Mouse (Mus musculus) megakaryocyte-erythroid progenitor cell, adult 5 weeks (primary cell): ENCODE measurements around the gene Pip4k2c. TPM values are rescaled to one million over a fixed set of nuclear protein-coding genes. Genes with fewer than 3 reads are reported as not detected.

Experiments used
- polyA plus RNA-seq: library from polyadenylated mRNA; stranded (reverse); fragments of >175 nt; gene quantifications from 2 replicates; pipeline ENCODE4 v1.2.3, GENCODE M21; 2012

The Pip4k2c gene
- 26.5 and 27.1 TPM in 2 replicates for polyA plus RNA-seq

DNA sequence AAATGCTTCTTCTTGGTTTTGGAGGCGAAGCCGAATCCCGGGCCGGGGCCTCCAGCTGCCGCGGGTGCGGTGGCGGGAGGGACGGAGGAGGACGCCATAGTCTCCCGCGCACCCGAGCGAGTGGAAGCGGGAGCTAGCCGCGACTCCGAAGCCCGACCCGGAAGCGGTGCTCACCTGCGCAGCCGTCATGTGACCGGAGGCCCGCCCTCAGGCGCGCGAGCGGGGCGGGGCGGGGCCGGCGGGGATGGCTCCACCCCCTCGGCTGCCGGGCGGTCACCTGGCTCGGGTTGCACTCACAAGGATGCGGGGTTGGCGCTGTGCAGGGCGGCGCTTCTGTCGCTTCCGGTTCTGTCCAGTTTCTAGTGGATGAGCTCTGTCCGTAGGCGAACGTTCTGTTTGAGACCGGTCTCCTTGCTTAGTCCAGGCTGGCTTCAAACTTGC lies at the start of gene Pip4k2c:
Gene Pip4k2c (minus strand): TSS at position 172 of the 441 bp plus-strand sequence.

GRCm38 (mm10) chr10:127195328-127196129 lies 15.9 kb downstream of the Pip4k2c start, which contains the start of gene Dtx3:
Gene Dtx3 (minus strand): TSS chr10:127195728.

DNA sequence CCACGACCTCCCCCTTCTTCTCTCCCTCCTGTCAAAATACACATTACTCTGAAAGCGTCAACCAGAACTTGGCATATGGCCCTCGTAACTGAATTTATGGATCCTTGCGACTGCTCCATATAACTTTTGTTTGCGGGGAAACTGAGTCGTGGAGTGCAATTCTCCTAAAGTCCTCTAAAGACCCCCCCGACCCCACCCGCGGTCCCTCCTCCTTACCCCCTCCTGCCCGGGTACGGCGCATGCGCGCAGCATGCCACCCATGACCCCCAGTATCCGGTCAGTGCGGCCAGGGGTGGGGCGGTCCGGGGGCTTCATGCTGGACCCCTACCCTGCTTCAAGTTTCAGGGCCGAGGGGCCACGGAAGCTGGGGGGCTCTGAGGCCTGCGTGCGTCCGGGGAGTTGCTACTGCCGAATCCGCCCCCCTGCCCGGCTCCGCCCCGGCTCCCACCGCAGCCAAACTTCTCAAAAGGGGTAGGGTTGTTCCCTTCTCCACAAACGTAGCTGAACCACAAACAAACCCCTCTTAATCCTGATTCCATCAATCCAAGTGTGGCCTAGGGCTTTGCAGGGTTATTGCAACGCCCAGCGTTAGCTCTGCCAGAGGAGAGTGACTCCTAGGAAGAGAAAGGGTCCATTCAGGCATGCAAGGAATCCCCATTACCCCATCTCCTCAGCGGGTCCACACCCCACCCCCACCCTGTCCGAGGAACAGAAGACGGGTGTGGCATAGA lies 21.6 kb downstream of the Pip4k2c start, which contains the start of gene Arhgef25:
Gene Arhgef25 (minus strand): TSS at position 433 of the 731 bp plus-strand sequence.

GRCm38 (mm10) chr10:127179871-127180694 lies 31.3 kb downstream of the Pip4k2c start, which contains the start of gene Slc26a10:
Gene Slc26a10 (minus strand): TSS chr10:127180645.

GRCm38 (mm10) chr10:127164631-127165353 lies 46.6 kb downstream of the Pip4k2c start, which contains the start of gene B4galnt1:
Gene B4galnt1 (plus strand): TSS chr10:127165225.

Other genes with a start within 250 kb of the Pip4k2c start
- 266 and 273 TPM in 2 replicates for gene Ctdsp2, start 232.9 kb downstream of the Pip4k2c start, polyA plus RNA-seq
- gene Avil, start 210.9 kb downstream of the Pip4k2c start, polyA plus RNA-seq = 0.06 and 0.16 TPM in 2 replicates
- 44.0 and 51.5 TPM in 2 replicates for gene Tsfm, start 180.7 kb downstream of the Pip4k2c start, polyA plus RNA-seq
- 34.2 and 35.1 TPM in 2 replicates for gene Mettl1, start 170.2 kb downstream of the Pip4k2c start, polyA plus RNA-seq
- 0.05 TPM in 2 replicates for gene Eef1akmt3, start 170.1 kb downstream of the Pip4k2c start, polyA plus RNA-seq
- 0.02 and 0.06 TPM in 2 replicates for gene Cyp27b1, start 163.3 kb downstream of the Pip4k2c start, polyA plus RNA-seq
- 1.1 and 1.2 TPM in 2 replicates for gene March9, start 151.4 kb downstream of the Pip4k2c start, polyA plus RNA-seq
- 1,737 and 1,767 TPM in 2 replicates for gene Cdk4, start 148.1 kb downstream of the Pip4k2c start, polyA plus RNA-seq
- 32.2 and 46.6 TPM in 2 replicates for gene Tspan31, start 141.3 kb downstream of the Pip4k2c start, polyA plus RNA-seq
- 57.1 and 68.6 TPM in 2 replicates for gene Agap2, start 136.3 kb downstream of the Pip4k2c start, polyA plus RNA-seq
- 290 and 314 TPM in 2 replicates for gene Os9, start 90.5 kb downstream of the Pip4k2c start, polyA plus RNA-seq
- 359 and 515 TPM in 2 replicates for gene B4galnt1, start 46.4 kb downstream of the Pip4k2c start, polyA plus RNA-seq
- gene Slc26a10, start 30.9 kb downstream of the Pip4k2c start, polyA plus RNA-seq = 0.36 and 0.47 TPM in 2 replicates
- gene Arhgef25, start 21.5 kb downstream of the Pip4k2c start, polyA plus RNA-seq = 7.0 TPM in 2 replicates
- 161 and 188 TPM in 2 replicates for gene Dtx3, start 15.9 kb downstream of the Pip4k2c start, polyA plus RNA-seq
- 0.54 and 0.63 TPM in 2 replicates for gene Kif5a, start 51.8 kb upstream of the Pip4k2c start, polyA plus RNA-seq
- 150 and 154 TPM in 2 replicates for gene Dctn2, start 54.8 kb upstream of the Pip4k2c start, polyA plus RNA-seq
- 426 and 490 TPM in 2 replicates for gene Mbd6, start 77.4 kb upstream of the Pip4k2c start, polyA plus RNA-seq
- 53.6 and 60.7 TPM in 2 replicates for gene Mars, start 100.2 kb upstream of the Pip4k2c start, polyA plus RNA-seq
- gene Arhgap9, start 110.4 kb upstream of the Pip4k2c start, polyA plus RNA-seq = 40.4 and 45.0 TPM in 2 replicates
- 0.18 and 0.44 TPM in 2 replicates for gene Gli1, start 130.4 kb upstream of the Pip4k2c start, polyA plus RNA-seq
- gene Inhbe, start 142.8 kb upstream of the Pip4k2c start, polyA plus RNA-seq = 0.01 TPM in 1 of 2 replicates, not detected in the other
- gene Inhbc, start 158.8 kb upstream of the Pip4k2c start, polyA plus RNA-seq = 0.04 TPM in 1 of 2 replicates, not detected in the other
- gene R3hdm2, start 168.7 kb upstream of the Pip4k2c start, polyA plus RNA-seq = 135 and 146 TPM in 2 replicates